ENCODE assay signal across 8 mouse cellular contexts in genomic region chr10:58445850-58446249, GRCm38 (mm10). TPM values are rescaled to one million over a fixed set of nuclear protein-coding genes. Genes with fewer than 3 reads are reported as not detected.
DNase-seq lines count a peak whose midpoint lies in the region; ATAC-seq and TF ChIP-seq lines count a peak whose summit lies in the region.

No protein-coding gene starts in this region.

- no peaks in the 10 kb centered on the region for H3K36me3 ChIP-seq in forebrain, embryonic 15.5 days
- no peaks in the 10 kb centered on the region for H3K36me3 ChIP-seq in kidney, postnatal 0 days (ENCODE audit: insufficient read depth, low read length)

- H3K4me3 ChIP-seq in forebrain, embryonic 15.5 days: peak overlapping the region; percentile 100
- H3K4me3 ChIP-seq in kidney, postnatal 0 days (replicated peaks; ENCODE audit: low read depth, low read length): peak overlapping the region; percentile 85

- H3K27ac ChIP-seq in forebrain, embryonic 15.5 days (replicated peaks): peak overlapping the region; percentile 96
- H3K27ac ChIP-seq in kidney, postnatal 0 days: peak overlapping the region; percentile 96

- H3K4me1 ChIP-seq in forebrain, embryonic 15.5 days: peaks cover 12% of the 10 kb centered on the region
- 0 out of 2 replicates have a peak, but pooled peaks cover 4% of the 10 kb centered on the region for H3K4me1 ChIP-seq in kidney, postnatal 0 days (replicated peaks; ENCODE audit: insufficient read depth, low read length)

- peak overlapping the region; percentile 50 for H3K4me2 ChIP-seq in forebrain, embryonic 15.5 days (replicated peaks)
- peak overlapping the region; percentile 73 for H3K4me2 ChIP-seq in kidney, postnatal 0 days (ENCODE audit: low read length)

- ATAC-seq in forebrain, embryonic 15.5 days (replicated peaks): peak; percentile 17
- ATAC-seq in kidney, postnatal 0 days (replicated peaks; ENCODE audit: low FRiP score, low read depth): no peak
- no peak for ATAC-seq in erythroid progenitor cell, adult 5-6 weeks (replicated peaks; ENCODE audit: low FRiP score, poor library complexity, severe bottlenecking)

- WGBS in forebrain, embryonic 15.5 days: 12% methylated on average over 9 of the region's 9 CpGs
- WGBS in kidney, postnatal 0 days: 22% methylated on average over 9 of the region's 9 CpGs

- peak overlapping the region; percentile 72 for H3K9ac ChIP-seq in forebrain, embryonic 15.5 days (replicated peaks)
- H3K9ac ChIP-seq in kidney, postnatal 0 days (ENCODE audit: low read depth, low read length): peak overlapping the region; percentile 69

- H3K27me3 ChIP-seq in forebrain, embryonic 15.5 days: no peaks in the 10 kb centered on the region
- no peaks in the 10 kb centered on the region; the same call in 1 of the 2 replicates for H3K27me3 ChIP-seq in kidney, postnatal 0 days (ENCODE audit: insufficient read depth, low read length)

- no peak for TF ChIP-seq CTCF in kidney, postnatal 0 days (IDR thresholded peaks at IDR 0.05; ENCODE audit: low read depth)

- H3K9me3 ChIP-seq in forebrain, embryonic 15.5 days: no peaks in the 10 kb centered on the region
- no peaks in the 10 kb centered on the region for H3K9me3 ChIP-seq in kidney, postnatal 0 days (replicated peaks; ENCODE audit: low read length)

- DNase-seq in right cerebral cortex, adult 2 months (ENCODE audit: low spot score in 2 of 2): peak; percentile 6
- no peak for DNase-seq in right cerebral cortex, adult 18-20 months
- DNase-seq in ZHBTc4 (ENCODE audit: low read depth, low spot score): peak; percentile 33
- DNase-seq in kidney, postnatal 0 days (ENCODE audit: low spot score): peak; percentile 35
- DNase-seq in mesoderm, embryonic 11.5 days (ENCODE audit: low read depth, low spot score): peak; percentile 49
- DNase-seq in yolk sac, embryonic 10.5 days (ENCODE audit: low spot score): no peak

RNA-seq across cellular contexts. Expression of gene Ranbp2, which starts 0.9 kb away (rescaled TPM):
- polyA plus RNA-seq in forebrain, embryonic 15.5 days (2015; fragmentation: Nextera tagmentation; extraction: Ambion mirVana): 19.7 and 21.5 TPM in 2 replicates
- 16.0 and 16.4 TPM in 2 replicates for polyA plus RNA-seq in kidney, postnatal 0 days (2015; fragmentation: Nextera tagmentation; extraction: Ambion mirVana)
- total RNA-seq in erythroid progenitor cell, adult 5-6 weeks (2015; ENCODE audit: low replicate concordance): 126 and 148 TPM in 2 replicates
- total RNA-seq in erythroid progenitor cell, adult 5-6 weeks (2017; ENCODE audit: low replicate concordance): 169 and 178 TPM in 2 replicates

RNA-seq across cellular contexts. Expression of gene Ccdc138, which starts 51.9 kb away (rescaled TPM):
- 11.3 and 12.1 TPM in 2 replicates for polyA plus RNA-seq in forebrain, embryonic 15.5 days (2015; fragmentation: Nextera tagmentation; extraction: Ambion mirVana)
- polyA plus RNA-seq in kidney, postnatal 0 days (2015; fragmentation: Nextera tagmentation; extraction: Ambion mirVana): 4.6 and 5.5 TPM in 2 replicates
- total RNA-seq in erythroid progenitor cell, adult 5-6 weeks (2015; ENCODE audit: low replicate concordance): 9.0 and 14.7 TPM in 2 replicates
- 6.4 and 7.3 TPM in 2 replicates for total RNA-seq in erythroid progenitor cell, adult 5-6 weeks (2017; ENCODE audit: low replicate concordance)

Comparison
In these comparisons a context has a peak if more than half of its experiments do, and no peak if none do; other contexts are left out.
1. DNase-seq: peak in right cerebral cortex, adult 2 months (2 of 2), ZHBTc4 (single experiment), kidney, postnatal 0 days (single experiment) and mesoderm, embryonic 11.5 days (single experiment); none in right cerebral cortex, adult 18-20 months (single experiment) and yolk sac, embryonic 10.5 days (single experiment).